Mouse (Mus musculus): ENCODE data around the gene Olfr918.

DNA sequence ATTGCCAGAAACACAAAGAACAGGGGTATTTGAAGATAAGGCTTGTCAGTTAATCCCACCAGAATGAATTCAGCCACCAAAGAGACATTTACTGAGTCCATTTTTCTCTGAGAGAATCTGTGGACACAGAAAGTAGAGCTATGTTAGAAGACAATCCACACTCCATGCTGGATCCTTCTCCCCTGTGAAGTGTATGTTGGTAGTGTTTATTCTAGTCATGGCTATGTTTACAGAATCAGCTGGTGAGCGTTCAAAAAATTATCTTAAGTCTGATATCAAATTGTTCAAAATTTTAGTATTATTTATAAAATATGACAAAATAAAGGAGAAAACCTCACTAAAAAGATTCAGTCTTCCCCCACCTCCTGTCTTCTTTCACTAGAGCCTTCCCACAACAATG, 8.7 kb downstream of the Olfr918 start, which contains the start of gene Olfr917:
- TF ChIP-seq TAL1 (IDR thresholded peaks at IDR 0.05; ENCODE audit: low read length) (no peak), GATA1 (IDR thresholded peaks at IDR 0.05; ENCODE audit: low read length) (no peak)
